Mouse (Mus musculus) B cell, adult 62 days (primary cell): ENCODE results near the gene Tox4. TPM values are rescaled to one million over a fixed set of nuclear protein-coding genes. Genes with fewer than 3 reads are reported as not detected.

Experiments
- total RNA-seq: library from RNA; stranded (reverse); gene quantifications from 4 replicates; pipeline ENCODE4 v1.2.4, GENCODE M21; 2023

Gene Tox4
- total RNA-seq: 115 to 127 TPM (median 121 TPM) in 4 replicates

DNA sequence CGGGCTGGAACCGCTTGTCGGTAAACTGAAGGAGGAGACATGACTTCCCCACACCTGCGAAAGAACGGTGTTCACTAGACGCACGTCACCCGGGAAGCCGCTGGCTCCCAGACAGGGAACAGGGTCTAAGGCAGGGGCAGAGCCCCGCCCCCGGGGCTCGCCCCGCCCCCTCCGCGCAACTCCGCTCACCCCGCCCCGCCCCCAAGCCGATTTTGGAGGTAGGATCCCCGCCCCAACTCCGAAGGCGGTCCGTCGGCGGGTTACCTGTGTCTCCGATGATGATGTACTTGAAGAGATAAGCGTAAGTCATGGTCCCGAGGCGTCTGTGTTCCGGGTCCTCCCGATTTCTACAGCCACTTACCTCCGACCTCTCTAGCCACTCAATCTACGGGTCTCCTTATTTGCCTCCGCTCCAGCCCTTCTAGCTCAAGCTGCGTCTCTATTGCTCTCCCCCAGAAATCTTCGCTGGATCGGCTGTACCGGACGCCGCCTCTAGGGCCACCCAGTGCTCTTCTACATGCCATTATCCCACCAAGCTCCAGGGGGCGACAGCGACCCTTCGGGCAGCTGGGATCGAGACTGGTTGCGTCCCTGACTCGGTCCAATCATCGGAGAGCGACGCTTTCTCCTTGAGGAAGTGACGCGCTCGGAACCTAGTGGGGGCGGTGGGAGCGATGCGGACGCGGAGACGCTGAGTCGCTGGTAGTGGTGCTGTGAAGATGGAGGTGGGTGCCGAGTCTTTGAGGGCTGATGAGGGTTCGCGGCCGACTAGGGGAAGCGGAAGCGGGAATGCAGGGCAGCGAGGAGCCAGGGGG is at the start of gene Tox4, which contains the start of gene Rab2b:
Tox4 (plus strand) TSS at position 215 of the 815 bp plus-strand sequence.
Rab2b (minus strand) TSS at position 614 of the 815 bp plus-strand sequence.

DNA sequence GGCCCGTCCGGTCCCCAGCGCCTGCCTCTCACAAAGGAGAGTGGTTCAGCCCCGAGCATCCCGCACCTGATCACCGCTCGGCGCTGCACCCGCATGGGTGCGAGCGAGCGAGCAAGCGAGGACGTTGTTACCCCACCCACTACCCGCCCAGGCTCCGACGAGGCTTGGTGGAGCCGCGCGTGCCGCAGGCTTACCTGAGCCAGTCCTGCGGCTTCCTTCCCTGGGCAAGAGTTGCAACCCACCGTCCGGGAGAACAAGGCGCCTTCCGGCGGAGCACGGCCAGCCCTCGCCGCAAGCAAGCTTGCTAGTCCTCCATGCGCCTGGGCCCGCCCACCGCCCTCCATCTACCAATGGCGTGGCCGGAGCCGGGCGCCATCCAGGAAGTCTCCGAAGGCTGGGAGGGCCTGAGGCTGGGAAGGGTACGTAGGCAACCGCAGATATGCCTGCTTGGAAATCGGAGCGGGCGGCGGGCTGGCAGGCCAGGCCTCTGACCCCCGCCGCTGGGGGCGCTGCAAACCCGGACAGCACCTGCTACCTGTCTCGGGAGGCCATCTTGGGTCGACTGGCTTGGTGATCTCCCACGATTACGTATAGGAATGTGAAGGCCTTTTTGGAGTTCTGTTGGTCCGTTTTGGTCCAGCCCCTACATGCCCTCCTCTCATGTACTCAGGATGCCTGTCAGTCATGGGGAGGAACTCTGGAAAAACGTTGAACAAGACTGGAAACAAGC is 21.3 kb upstream of the Tox4 start, which contains the start of gene Chd8:
Chd8 (minus strand) TSS at position 297 of the 730 bp plus-strand sequence.

DNA sequence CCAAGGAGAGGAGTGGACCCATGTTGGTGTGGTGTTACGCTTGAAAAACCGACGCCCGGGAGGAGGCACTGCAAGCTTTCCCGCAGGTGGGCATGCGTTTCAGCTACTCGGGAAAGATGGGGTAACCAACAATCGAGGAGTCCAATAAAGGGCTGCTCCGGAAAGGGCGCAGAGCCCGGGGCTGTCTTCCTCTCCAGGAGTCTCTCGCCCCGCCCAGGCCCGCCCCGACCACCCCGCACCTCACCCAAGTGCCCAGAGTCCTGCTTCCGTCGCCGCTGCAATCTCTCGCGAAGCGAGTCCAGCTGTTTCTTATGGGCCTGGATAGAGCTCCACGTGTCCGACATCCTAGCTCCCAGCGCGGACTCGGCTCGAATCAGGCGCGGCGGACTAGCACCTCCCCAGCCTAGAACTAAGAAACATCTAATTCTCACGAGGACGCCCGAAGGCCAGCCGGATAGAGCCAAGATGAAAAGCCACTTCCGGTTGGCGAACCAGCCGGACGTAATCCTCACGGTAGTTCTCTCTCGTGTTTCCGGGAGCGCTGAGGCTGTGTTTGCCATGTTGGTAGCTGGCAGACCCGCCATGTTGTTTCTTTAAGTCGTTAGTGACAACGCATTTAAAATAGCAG is 25.8 kb downstream of the Tox4 start, which contains the start of gene Mettl3:
Mettl3 (minus strand) TSS at position 485 of the 628 bp plus-strand sequence.

DNA sequence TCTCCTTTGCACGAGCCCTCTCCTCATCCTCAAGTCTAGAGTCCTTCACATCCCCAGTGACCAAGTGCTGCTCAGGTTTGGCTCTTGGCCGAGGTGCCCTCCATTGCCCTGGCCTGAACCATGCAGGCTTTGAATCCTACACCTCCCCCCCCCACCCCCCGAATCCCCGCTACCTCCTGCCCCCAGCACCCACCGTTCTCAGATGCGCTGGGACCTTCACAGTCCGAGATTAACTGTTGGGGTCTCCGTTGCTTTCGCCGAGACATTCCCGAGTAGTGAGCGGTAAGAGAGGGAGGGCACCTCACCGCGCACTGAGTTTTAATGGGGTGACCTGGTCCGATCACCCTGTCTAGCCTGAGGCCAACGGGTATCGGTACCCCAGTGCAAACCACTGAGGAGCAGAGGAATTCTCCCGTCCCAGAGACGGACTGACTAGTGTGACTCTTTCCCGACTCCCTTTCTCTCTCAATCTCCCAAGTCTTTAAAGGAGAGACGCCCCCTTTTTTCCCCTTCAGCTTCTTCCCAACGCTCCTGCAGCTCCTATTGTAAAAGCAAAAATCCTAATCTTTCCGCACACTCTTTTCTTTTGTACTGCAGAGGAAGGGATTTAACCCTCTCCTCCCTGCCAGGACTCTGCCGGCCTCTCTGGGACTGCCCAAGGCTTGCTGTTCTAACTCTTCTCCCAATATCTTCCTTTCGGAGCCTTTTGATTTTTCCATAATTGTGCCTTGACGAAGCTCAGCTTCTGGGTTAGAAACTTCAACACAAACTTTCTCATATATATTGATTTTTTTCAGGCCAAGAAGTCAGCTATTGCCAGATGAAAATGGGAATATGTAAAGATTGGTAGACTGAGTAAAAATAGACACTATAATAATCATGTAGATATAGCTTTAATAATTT is 49.2 kb downstream of the Tox4 start, which contains the start of gene Sall2:
Sall2 (minus strand) TSS at position 853 of the 903 bp plus-strand sequence.

Other genes starting within 250 kb of the Tox4 start
- not detected in 4 replicates for gene Olfr221, start 236.7 kb upstream of the Tox4 start, total RNA-seq
- gene Hnrnpc, start 175.1 kb upstream of the Tox4 start, total RNA-seq: 402 to 432 TPM (median 411 TPM) in 4 replicates
- gene Rpgrip1, start 168.4 kb upstream of the Tox4 start, total RNA-seq: 26.6 to 47.6 TPM (median 37.0 TPM) in 4 replicates
- gene Supt16, start 81.7 kb upstream of the Tox4 start, total RNA-seq: 66.0 to 72.9 TPM (median 70.2 TPM) in 4 replicates
- gene Chd8, start 21.4 kb upstream of the Tox4 start, total RNA-seq: 267 to 322 TPM (median 286 TPM) in 4 replicates
- 16.9 to 24.1 TPM (median 23.4 TPM) in 4 replicates for gene Rab2b, start 399 bp downstream of the Tox4 start, total RNA-seq
- gene Mettl3, start 26.0 kb downstream of the Tox4 start, total RNA-seq: 58.5 to 60.9 TPM (median 60.0 TPM) in 4 replicates
- 0.12 to 0.21 TPM (median 0.15 TPM) in 3 of 4 replicates, not detected in the other for gene Sall2, start 49.6 kb downstream of the Tox4 start, total RNA-seq
- gene Olfr1513, start 77.3 kb downstream of the Tox4 start, total RNA-seq: not detected in 4 replicates
- not detected in 4 replicates for gene Olfr1512, start 100.0 kb downstream of the Tox4 start, total RNA-seq
- not detected in 4 replicates for gene Olfr1511, start 118.2 kb downstream of the Tox4 start, total RNA-seq
- gene Olfr1510, start 135.2 kb downstream of the Tox4 start, total RNA-seq: not detected in 4 replicates
- not detected in 4 replicates for gene Olfr1509, start 163.8 kb downstream of the Tox4 start, total RNA-seq
- gene Olfr1508, start 188.3 kb downstream of the Tox4 start, total RNA-seq: not detected in 4 replicates
- not detected in 4 replicates for gene Olfr1507, start 216.6 kb downstream of the Tox4 start, total RNA-seq